Mouse (Mus musculus) c-Kit-positive CD71-negative TER-119-negative erythroid progenitor cells, embryonic 14.5 days (primary cell): ENCODE data around the gene Creb1.
A peak's percentile ranks its signal among the peaks of the same experiment; 100 is the strongest.
"Not testable (repeated sequence)": the region's sequence is repeated elsewhere in the genome, so short reads cannot be mapped to it uniquely, and the experiment has no call there.

Experiments used
- DNase-seq: peaks from one replicate; pipeline ENCODE4 v3.0.0-alpha.2; 2013; ENCODE audit warnings: low read depth

Creb1 gene

GRCm38 (mm10) chr1:64543750-64544149 is 11.3 kb downstream of the Creb1 start:
- DNase-seq, result no peak

- DNase-seq, result no peak
Measured at GRCm38 (mm10) chr1:64546070-64546469, 13.6 kb downstream of the Creb1 start.

GRCm38 (mm10) chr1:64549380-64549779 is 16.9 kb downstream of the Creb1 start:
- no peak for DNase-seq

GRCm38 (mm10) chr1:64551908-64552307 is 19.5 kb downstream of the Creb1 start:
- DNase-seq, result no peak

GRCm38 (mm10) chr1:64560105-64560504 is 27.7 kb downstream of the Creb1 start:
- DNase-seq, result no peak

GRCm38 (mm10) chr1:64568206-64568605 is 35.8 kb downstream of the Creb1 start:
- DNase-seq, result no peak

- no peak for DNase-seq
Measured at GRCm38 (mm10) chr1:64576022-64576421, 43.6 kb downstream of the Creb1 start.

- DNase-seq, result no peak
Measured at GRCm38 (mm10) chr1:64576732-64577131, 44.3 kb downstream of the Creb1 start.

- DNase-seq, result not testable (repeated sequence)
Measured at GRCm38 (mm10) chr1:64577911-64578310, 45.5 kb downstream of the Creb1 start.

- no peak for DNase-seq
Measured at GRCm38 (mm10) chr1:64578801-64579200, 46.4 kb downstream of the Creb1 start.

- no peak for DNase-seq
Measured at GRCm38 (mm10) chr1:64598926-64599325, 66.5 kb downstream of the Creb1 start.

- no peak for DNase-seq
Measured at GRCm38 (mm10) chr1:64600413-64601077, 68.1 kb downstream of the Creb1 start.

- DNase-seq, result no peak
Measured at GRCm38 (mm10) chr1:64601242-64601842, 68.9 kb downstream of the Creb1 start.

- no peak for DNase-seq
Measured at GRCm38 (mm10) chr1:64603381-64603780, 70.9 kb downstream of the Creb1 start.

- DNase-seq, result peak; percentile 13
Measured at GRCm38 (mm10) chr1:64609145-64609544, 76.7 kb downstream of the Creb1 start.

- DNase-seq, result no peak
Measured at GRCm38 (mm10) chr1:64609976-64610375, 77.5 kb downstream of the Creb1 start.

- no peak for DNase-seq
Measured at GRCm38 (mm10) chr1:64614311-64614710, 81.9 kb downstream of the Creb1 start.

GRCm38 (mm10) chr1:64614801-64615345 is 82.4 kb downstream of the Creb1 start:
- no peak for DNase-seq

- DNase-seq, result no peak
Measured at GRCm38 (mm10) chr1:64615531-64615991, 83.1 kb downstream of the Creb1 start.

- DNase-seq, result no peak
Measured at GRCm38 (mm10) chr1:64616076-64616475, 83.6 kb downstream of the Creb1 start.

GRCm38 (mm10) chr1:64616531-64616880 is 84.1 kb downstream of the Creb1 start:
- no peak for DNase-seq

GRCm38 (mm10) chr1:64616881-64617714 is 84.7 kb downstream of the Creb1 start, which contains the start of gene Mettl21a:
TSS of gene Mettl21a (minus strand) at chr1:64617242.
- peak; percentile 73 for DNase-seq

- DNase-seq, result peak; percentile 59
Measured at GRCm38 (mm10) chr1:64617715-64617984, 85.2 kb downstream of the Creb1 start.
